Mouse (Mus musculus) hindbrain, embryonic 14.5 days (tissue): ENCODE measurements around the gene Vmo1. TPM values are rescaled to one million over a fixed set of nuclear protein-coding genes. Genes with fewer than 3 reads are reported as not detected.

Experiments
- ATAC-seq: fragments of 200-750 bp; cut with Nextera tagmentation; 2 replicates; pipeline ENCODE4 v1.8.0; 2017; ENCODE audit warnings: moderate number of reproducible peaks, mild to moderate bottlenecking, moderate TSS enrichment, moderate library complexity; ENCODE audit not compliant: low FRiP score
- DNase-seq: peaks from one replicate; pipeline ENCODE4 v3.0.0-alpha.2; 2015; ENCODE audit warnings: low spot score
- H3K27ac ChIP-seq: fragments of 300-500 bp; sonication (generic); 2 replicates; pipeline ENCODE4 v1.5.1; 2014; ENCODE audit warnings: mild to moderate bottlenecking, moderate library complexity
- H3K27me3 ChIP-seq: fragments of 300-500 bp; sonication (generic); 2 replicates; pipeline ENCODE4 v1.6.1; 2014; ENCODE audit warnings: mild to moderate bottlenecking, low read length, mixed read lengths; ENCODE audit not compliant: control insufficient read depth, insufficient read depth
- H3K36me3 ChIP-seq: fragments of 300-500 bp; sonication (generic); replicated peaks from 2 replicates; pipeline ENCODE4 v1.6.1; 2014; ENCODE audit not compliant: control insufficient read depth, insufficient read depth
- H3K4me1 ChIP-seq: fragments of 300-500 bp; sonication (generic); replicated peaks from 2 replicates; pipeline ENCODE4 v1.6.1; 2014; ENCODE audit warnings: antibody characterized with exemption, low read length, mixed read lengths; ENCODE audit not compliant: control insufficient read depth, insufficient read depth
- H3K4me2 ChIP-seq: fragments of 300-500 bp; sonication (generic); replicated peaks from 2 replicates; pipeline ENCODE4 v1.6.1; 2014; ENCODE audit warnings: mild to moderate bottlenecking, moderate library complexity
- H3K4me3 ChIP-seq: fragments of 300-500 bp; sonication (generic); replicated peaks from 2 replicates; pipeline ENCODE4 v1.5.1; 2014; ENCODE audit warnings: mild to moderate bottlenecking, low read length
- H3K9ac ChIP-seq: fragments of 300-500 bp; sonication (generic); 2 replicates; pipeline ENCODE4 v1.6.1; 2014
- H3K9me3 ChIP-seq: fragments of 300-500 bp; sonication (generic); 2 replicates; pipeline ENCODE4 v1.6.1; 2016; ENCODE audit warnings: low read length; ENCODE audit not compliant: control insufficient read depth
- WGBS: fragments of 180-500 bp; shearing (Covaris S2); extraction: QIAGEN DNeasy Blood & Tissue Kit; methylation state at CpG from one replicate; pipeline ENCODE4 v1.1.7; 2014; 5-methylcytosine and 5-hydroxymethylcytosine counted together
- polyA plus RNA-seq: library from polyadenylated mRNA; unstranded; fragments of >200 nt; fragmentation: Nextera tagmentation; extraction: Ambion mirVana; gene quantifications from 2 replicates; pipeline ENCODE4 v1.2.1, GENCODE M21; 2014

The Vmo1 gene
- polyA plus RNA-seq, 1 experiment from 2014 or later: not detected

GRCm38 (mm10) chr11:70511825-70512224 is 2.6 kb downstream of the Vmo1 start:
- DNase-seq: no peak
- no peak for ATAC-seq
- Histone ChIP-seq H3K4me1 (0 out of 2 replicates have a peak, but pooled peaks cover 7% of the 10 kb centered on the region), H3K4me3 (no peak overlapping the region), H3K27me3 (peaks cover 4% of the 10 kb centered on the region; the same call in 1 of the 2 replicates), H3K27ac (no peak overlapping the region), H3K9me3 (no peaks in the 10 kb centered on the region), H3K9ac (no peak overlapping the region), H3K4me2 (no peak overlapping the region), H3K36me3 (no peaks in the 10 kb centered on the region)
- 93% methylated on average over 7 of the region's 7 CpGs for WGBS

GRCm38 (mm10) chr11:70511242-70511641 is 3.2 kb downstream of the Vmo1 start:
- no peak overlapping the region for H3K4me3 ChIP-seq
- 77% methylated on average over 2 of the region's 2 CpGs for WGBS
- 0 out of 2 replicates have a peak, but pooled peaks cover 7% of the 10 kb centered on the region for H3K4me1 ChIP-seq
- H3K9me3 ChIP-seq: no peaks in the 10 kb centered on the region
- DNase-seq (no peak), ATAC-seq (no peak)
- peaks cover 4% of the 10 kb centered on the region; the same call in 1 of the 2 replicates for H3K27me3 ChIP-seq
- H3K4me2 ChIP-seq: no peak overlapping the region
- H3K36me3 ChIP-seq: no peaks in the 10 kb centered on the region
- H3K27ac ChIP-seq: no peak overlapping the region
- H3K9ac ChIP-seq: no peak overlapping the region

- ATAC-seq (peak; percentile 37; the same call in 1 of the 2 replicates), DNase-seq (peak; percentile 67)
- Histone ChIP-seq H3K9me3 (no peaks in the 10 kb centered on the region), H3K4me3 (no peak overlapping the region), H3K36me3 (no peaks in the 10 kb centered on the region), H3K4me2 (peak overlapping the region; percentile 42), H3K27ac (no peak overlapping the region), H3K27me3 (peaks cover 4% of the 10 kb centered on the region), H3K4me1 (0 out of 2 replicates have a peak, but pooled peaks cover 7% of the 10 kb centered on the region), H3K9ac (no peak overlapping the region; the same call in 1 of the 2 replicates)
- WGBS: 7% methylated on average over 19 of the region's 19 CpGs
These were observed 4.5 kb downstream of the Vmo1 start for GRCm38 (mm10) chr11:70509753-70510564.

GRCm38 (mm10) chr11:70506962-70507515 is 7.4 kb downstream of the Vmo1 start:
- Histone ChIP-seq H3K4me1 (0 out of 2 replicates have a peak, but pooled peaks cover 7% of the 10 kb centered on the region), H3K36me3 (no peaks in the 10 kb centered on the region), H3K9ac (no peak overlapping the region), H3K9me3 (no peaks in the 10 kb centered on the region), H3K4me3 (no peak overlapping the region), H3K4me2 (no peak overlapping the region), H3K27me3 (peaks cover 4% of the 10 kb centered on the region), H3K27ac (no peak overlapping the region)
- 74% methylated on average over 7 of the region's 7 CpGs for WGBS
- no peak for DNase-seq
- ATAC-seq: no peak

- Histone ChIP-seq H3K36me3 (no peaks in the 10 kb centered on the region), H3K4me2 (no peak overlapping the region), H3K4me3 (no peak overlapping the region), H3K27ac (no peak overlapping the region), H3K27me3 (peaks cover 4% of the 10 kb centered on the region), H3K4me1 (0 out of 2 replicates have a peak, but pooled peaks cover 7% of the 10 kb centered on the region), H3K9ac (no peak overlapping the region), H3K9me3 (no peaks in the 10 kb centered on the region)
- 33% methylated on average over 4 of the region's 4 CpGs for WGBS
- no peak for ATAC-seq
- DNase-seq: peak; percentile 74
These were observed 8.0 kb downstream of the Vmo1 start for GRCm38 (mm10) chr11:70506385-70506784.

GRCm38 (mm10) chr11:70504970-70505369 is 9.4 kb downstream of the Vmo1 start, which contains the start of gene Tm4sf5:
Gene Tm4sf5 (plus strand): TSS chr11:70505244.
- peaks cover 4% of the 10 kb centered on the region for H3K27me3 ChIP-seq
- H3K4me3 ChIP-seq: no peak within 1 kb of the TSS
- H3K9me3 ChIP-seq: no peaks in the 10 kb centered on the region
- H3K9ac ChIP-seq: no peak within 1 kb of the TSS
- 84% methylated on average over 9 of the region's 9 CpGs for WGBS
- 0 out of 2 replicates have a peak, but pooled peaks cover 6% of the 10 kb centered on the region for H3K4me1 ChIP-seq
- ATAC-seq: no peak
- H3K36me3 ChIP-seq: no peaks in the 10 kb centered on the region
- H3K4me2 ChIP-seq: no peak within 1 kb of the TSS
- no peak within 1 kb of the TSS for H3K27ac ChIP-seq
- DNase-seq: no peak

- no peak for DNase-seq
- 66% methylated on average over 3 of the region's 3 CpGs for WGBS
- no peak overlapping the region for H3K9ac ChIP-seq
These were observed 12.4 kb downstream of the Vmo1 start for GRCm38 (mm10) chr11:70502018-70502417.

GRCm38 (mm10) chr11:70500476-70500812 is 14.0 kb downstream of the Vmo1 start:
- Histone ChIP-seq H3K4me3 (no peak overlapping the region), H3K27ac (no peak overlapping the region), H3K27me3 (no peaks in the 10 kb centered on the region; the same call in 1 of the 2 replicates), H3K9me3 (no peaks in the 10 kb centered on the region), H3K36me3 (no peaks in the 10 kb centered on the region), H3K9ac (no peak overlapping the region), H3K4me2 (no peak overlapping the region), H3K4me1 (no peaks in the 10 kb centered on the region)
- ATAC-seq: no peak
- 93% methylated on average over 1 of the region's 1 CpGs for WGBS
- DNase-seq: no peak

More at GRCm38 (mm10) chr11:70502018-70502417, 12.4 kb downstream of the Vmo1 start:
- Histone ChIP-seq H3K4me2 (no peak overlapping the region), H3K9me3 (no peaks in the 10 kb centered on the region), H3K4me1 (no peaks in the 10 kb centered on the region), H3K4me3 (no peak overlapping the region), H3K27me3 (no peaks in the 10 kb centered on the region; the same call in 1 of the 2 replicates), H3K36me3 (no peaks in the 10 kb centered on the region), H3K27ac (no peak overlapping the region)
- ATAC-seq: no peak
